In genomic region chr16:32927044-32927443, GRCm38 (mm10) we compare ENCODE assay signal across 21 mouse cellular contexts. TPM values are rescaled to one million over a fixed set of nuclear protein-coding genes. Genes with fewer than 3 reads are reported as not detected.
A peak's percentile ranks its signal among the peaks of the same experiment; 100 is the strongest.
DNase-seq lines count a peak whose midpoint lies in the region; ATAC-seq and TF ChIP-seq lines count a peak whose summit lies in the region.
"Had no signal": no experiment of that assay in that cellular context is flagged by ENCODE, and none has a peak within 500 bp of the region (broad histone marks: within the 10 kb centered on the region; RNA-seq: fewer than 3 reads in every experiment).

No protein-coding gene starts in this region.

- peak; percentile 65; the same call in 1 of the 2 replicates for ATAC-seq in frontal cortex, adult (ENCODE audit: low TSS enrichment)
- no peak for ATAC-seq in heart, embryonic 12.5 days (ENCODE audit: insufficient number of reproducible peaks, low FRiP score)
- ATAC-seq: CD4-positive, CD25-positive, alpha-beta regulatory T cell, adult 4 months; forebrain, embryonic 13.5 days; forebrain, embryonic 15.5 days; forebrain, postnatal 0 days had no signal

- TF ChIP-seq CTCF in testis, adult 2 months (IDR thresholded peaks at IDR 0.05; ENCODE audit: control insufficient read depth, insufficient read depth, insufficient replicate concordance, low read depth, low read length) = no peak

- H3K4me1 ChIP-seq in heart, embryonic 12.5 days (replicated peaks) = peaks cover 4% of the 10 kb centered on the region; the same call in 1 of the 2 replicates
- H3K4me1 ChIP-seq in testis, adult 2 months (ENCODE audit: control insufficient read depth, insufficient read depth, low read length) = no peaks in the 10 kb centered on the region; the same call in 1 of the 2 replicates
- H3K4me1 ChIP-seq: embryonic facial prominence, embryonic 12.5 days had no signal

- 89% methylated on average over 8 of the region's 8 CpGs for WGBS in heart, embryonic 12.5 days

- H3K9ac ChIP-seq in heart, embryonic 12.5 days = no peak overlapping the region
- H3K9ac ChIP-seq: embryonic facial prominence, embryonic 12.5 days; forebrain, embryonic 13.5 days; forebrain, embryonic 15.5 days; forebrain, postnatal 0 days had no signal

- no peaks in the 10 kb centered on the region for H3K9me3 ChIP-seq in heart, embryonic 12.5 days (replicated peaks)
- H3K9me3 ChIP-seq: embryonic facial prominence, embryonic 10.5 days; embryonic facial prominence, embryonic 12.5 days; forebrain, embryonic 13.5 days; forebrain, embryonic 15.5 days had no signal

- no peak overlapping the region for H3K4me3 ChIP-seq in heart, embryonic 12.5 days
- peak overlapping the region; percentile 63 for H3K4me3 ChIP-seq in testis, adult 2 months (ENCODE audit: control insufficient read depth, low read depth, low read length)
- H3K4me3 ChIP-seq: embryonic facial prominence, embryonic 10.5 days; embryonic facial prominence, embryonic 12.5 days; forebrain, embryonic 13.5 days; forebrain, embryonic 15.5 days had no signal

- no peak overlapping the region for H3K4me2 ChIP-seq in heart, embryonic 12.5 days
- H3K4me2 ChIP-seq: embryonic facial prominence, embryonic 12.5 days; forebrain, embryonic 13.5 days; forebrain, embryonic 15.5 days had no signal

- no peak for TF ChIP-seq POLR2A in testis, adult 2 months (IDR thresholded peaks at IDR 0.05; ENCODE audit: control insufficient read depth, low read depth, low read length)

- no peaks in the 10 kb centered on the region for H3K27me3 ChIP-seq in heart, embryonic 12.5 days (replicated peaks)
- H3K27me3 ChIP-seq in testis, adult 2 months (ENCODE audit: control insufficient read depth, insufficient read depth, low read length) = no peaks in the 10 kb centered on the region
- H3K27me3 ChIP-seq: embryonic facial prominence, embryonic 12.5 days; forebrain, embryonic 13.5 days; forebrain, embryonic 15.5 days had no signal

- H3K36me3 ChIP-seq in heart, embryonic 12.5 days = peaks cover 38% of the 10 kb centered on the region
- H3K36me3 ChIP-seq in testis, adult 2 months (ENCODE audit: control insufficient read depth, insufficient read depth, low read length) = no peaks in the 10 kb centered on the region

- no peak overlapping the region for H3K27ac ChIP-seq in heart, embryonic 12.5 days (ENCODE audit: poor library complexity, severe bottlenecking)
- H3K27ac ChIP-seq in testis, adult 2 months (ENCODE audit: control insufficient read depth, insufficient read depth, low read depth, low read length) = no peak overlapping the region
- H3K27ac ChIP-seq: embryonic facial prominence, embryonic 10.5 days; embryonic facial prominence, embryonic 12.5 days; forebrain, embryonic 13.5 days; forebrain, embryonic 15.5 days had no signal

- DNase-seq in frontal cortex, postnatal 25 days (ENCODE audit: low spot score in 2 of 2) = no peak
- peak; percentile 55 for DNase-seq in heart, adult 11 months
- DNase-seq in testis, postnatal 14 days (ENCODE audit: low spot score) = no peak
- DNase-seq: adrenal gland, adult 2 months; adrenal gland, postnatal 14 days; adrenal gland, postnatal 36 days; B cell, adult 2 months; cerebellum, adult 11-12 months; cerebellum, adult 2 months; cerebellum, adult 9-10 months; cerebellum, postnatal 10 days; cerebellum, postnatal 25 days; forebrain, postnatal 0 days had no signal

RNA-seq across cellular contexts. Expression of gene Lrch3, which starts 13.1 kb away (rescaled TPM):
- 24.0 and 27.5 TPM in 2 replicates for polyA plus RNA-seq in heart, embryonic 12.5 days (2016; fragmentation: Nextera tagmentation; extraction: Ambion mirVana)
- polyA plus RNA-seq in testis, adult 2 months (2012; rRNA removed) = 14.2 and 15.4 TPM in 2 replicates

RNA-seq across cellular contexts. Expression of gene Rubcn, which starts 49.5 kb away (rescaled TPM):
- 30.9 and 34.0 TPM in 2 replicates for polyA plus RNA-seq in heart, embryonic 12.5 days (2016; fragmentation: Nextera tagmentation; extraction: Ambion mirVana)
- polyA plus RNA-seq in testis, adult 2 months (2012; rRNA removed) = 77.3 and 84.7 TPM in 2 replicates

RNA-seq across cellular contexts. Expression of gene Fyttd1, which starts 49.7 kb away (rescaled TPM):
- polyA plus RNA-seq in heart, embryonic 12.5 days (2016; fragmentation: Nextera tagmentation; extraction: Ambion mirVana) = 165 and 170 TPM in 2 replicates
- polyA plus RNA-seq in testis, adult 2 months (2012; rRNA removed) = 35.8 and 45.3 TPM in 2 replicates
